Mouse (Mus musculus) layer of hippocampus, adult 11-12 months (tissue): ENCODE results near the gene Adgrl3.

Experiments used
- DNase-seq: peaks from one replicate; pipeline ENCODE4 v3.0.0; 2022; ENCODE audit warnings: low spot score

Gene Adgrl3

DNA sequence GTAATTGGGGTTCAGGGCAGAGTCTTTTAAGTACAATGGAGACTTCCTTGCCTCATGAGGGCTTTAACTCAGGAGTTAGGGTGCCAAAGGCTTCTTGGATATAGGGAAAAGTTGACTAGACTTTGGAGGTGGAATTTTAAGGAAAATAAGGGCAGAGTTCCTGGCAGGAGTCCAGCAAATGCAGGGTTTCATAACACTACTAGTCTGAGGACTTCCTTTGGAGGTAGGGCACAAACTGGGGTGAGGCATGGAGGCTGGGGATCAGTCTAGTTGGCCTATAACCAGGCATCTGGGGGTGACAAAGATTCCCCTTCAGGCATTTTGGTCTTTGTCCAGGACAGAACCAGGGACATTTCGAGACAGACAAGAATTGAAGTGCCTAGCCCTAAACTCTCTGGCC, 546.6 kb downstream of the Adgrl3 start:
- DNase-seq = no peak

GRCm38 (mm10) chr5:81568743-81569142, 548.8 kb downstream of the Adgrl3 start:
- DNase-seq = no peak

DNA sequence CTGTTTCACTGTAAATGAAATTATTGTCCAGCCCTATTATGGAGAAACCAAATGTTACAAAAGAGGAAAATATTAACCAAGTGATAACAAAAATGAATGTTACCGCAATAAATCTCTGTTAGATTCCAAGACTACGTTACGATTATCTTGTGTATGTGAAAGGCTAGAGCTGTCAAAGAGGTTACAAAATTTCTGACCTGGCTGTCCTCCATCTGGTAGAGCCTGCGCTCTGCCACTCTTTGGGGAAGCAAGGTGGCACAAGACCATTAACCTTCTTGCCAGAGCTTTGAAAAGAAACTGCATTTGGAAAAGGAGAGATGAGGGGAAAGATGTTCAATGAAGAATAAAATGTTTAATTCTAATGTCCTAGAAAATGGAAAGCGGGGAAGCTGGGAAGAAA, 562.9 kb downstream of the Adgrl3 start:
- DNase-seq = no peak

GRCm38 (mm10) chr5:81583425-81583824, 563.5 kb downstream of the Adgrl3 start:
- DNase-seq = no peak

DNA sequence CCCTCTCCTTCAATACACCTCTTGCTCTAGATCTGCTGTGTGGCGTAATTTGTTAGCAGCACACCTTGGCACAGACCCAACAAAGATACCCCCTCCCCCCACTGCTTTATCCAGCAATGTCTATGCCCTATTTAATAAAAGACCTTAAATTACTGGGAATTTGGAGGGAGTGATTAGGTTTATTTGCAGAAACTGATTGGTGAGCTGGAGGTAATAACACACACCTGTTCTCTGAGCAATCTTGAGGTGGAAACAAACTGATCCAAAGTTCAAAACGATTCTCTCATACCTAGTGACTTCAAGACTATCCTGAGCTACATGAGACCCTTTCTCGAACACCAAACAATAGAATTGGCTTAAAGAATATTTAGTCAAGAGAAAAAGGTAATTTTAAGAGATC, 565.0 kb downstream of the Adgrl3 start:
- DNase-seq = no peak

- DNase-seq = no peak
These were observed 570.2 kb downstream of the Adgrl3 start for GRCm38 (mm10) chr5:81590005-81590694.

DNA sequence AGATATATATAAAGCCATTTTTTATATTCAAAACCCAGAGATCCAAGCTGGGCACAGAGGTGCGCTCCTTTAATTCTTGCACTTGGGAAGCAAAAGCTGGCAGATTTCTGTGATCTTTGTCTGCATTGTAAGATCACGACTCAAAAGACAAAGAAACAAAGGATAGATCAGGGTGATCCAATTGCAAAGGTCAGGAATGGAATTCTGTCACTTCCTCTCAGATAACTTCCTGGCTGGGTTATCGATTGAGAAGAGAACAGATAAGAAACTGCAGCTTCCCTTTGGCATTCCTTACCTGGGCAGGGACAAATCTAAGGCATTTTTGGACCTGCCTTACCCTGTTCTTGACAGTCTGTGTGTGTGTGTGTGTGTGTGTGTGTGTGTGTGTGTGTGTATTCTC, 571.5 kb downstream of the Adgrl3 start:
- DNase-seq = no peak

GRCm38 (mm10) chr5:81593396-81593995, 573.6 kb downstream of the Adgrl3 start:
- no peak for DNase-seq

DNA sequence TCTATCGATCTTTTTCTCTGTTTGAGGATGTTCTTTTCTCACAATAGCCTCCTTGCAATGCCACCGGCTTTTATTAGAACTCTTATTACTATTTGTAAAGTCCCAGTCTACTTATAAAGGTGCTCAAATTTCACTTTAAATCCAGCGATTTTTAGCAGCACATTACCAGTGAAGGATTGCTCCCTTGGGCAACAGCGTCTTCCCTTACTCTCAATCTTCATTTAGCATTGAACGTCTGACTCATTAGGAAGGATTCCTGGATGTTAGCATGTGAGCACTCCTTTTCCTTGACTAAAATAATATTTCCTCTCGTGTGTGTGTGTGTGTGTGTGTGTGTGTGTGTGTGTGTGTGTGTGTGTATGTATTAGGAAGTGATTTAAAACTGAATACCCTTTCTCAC, 578.1 kb downstream of the Adgrl3 start:
- no peak for DNase-seq

DNA sequence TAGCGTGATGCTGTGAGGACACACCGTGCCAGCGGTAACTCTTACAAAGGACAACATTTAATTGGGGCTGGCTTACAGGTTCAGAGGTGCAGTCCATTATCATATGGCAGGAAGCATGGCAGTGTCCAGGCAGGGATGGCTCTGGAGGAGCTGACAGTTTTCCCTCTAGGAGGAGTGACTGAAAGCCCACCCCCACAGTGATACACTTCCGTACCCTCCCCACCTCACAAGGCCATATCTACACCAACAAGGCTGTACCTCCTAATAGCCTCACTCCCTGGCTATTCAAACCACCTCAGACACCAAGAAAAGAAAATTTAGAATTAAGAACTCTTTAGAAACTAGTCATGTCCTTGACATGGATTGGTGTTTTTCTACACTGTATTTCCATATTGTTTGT, 583.0 kb downstream of the Adgrl3 start:
- no peak for DNase-seq

DNA sequence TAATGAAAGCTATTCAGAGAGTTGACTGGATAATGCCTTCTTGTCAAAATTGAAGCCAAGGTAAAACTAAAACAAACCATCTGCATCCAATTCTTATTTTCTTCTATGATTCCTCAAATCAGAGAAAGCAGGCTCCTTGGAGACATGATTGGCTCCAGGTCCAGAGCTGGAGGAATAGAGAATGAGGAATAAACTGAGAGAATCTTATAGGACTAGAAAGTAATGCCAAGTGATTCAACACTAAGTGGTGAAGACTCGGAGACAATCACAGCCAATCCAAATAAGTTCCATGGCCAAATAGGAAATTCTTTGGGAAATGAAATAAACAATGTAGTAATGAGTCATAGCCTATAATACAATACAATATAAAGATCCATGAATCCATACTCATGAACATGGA, 585.7 kb downstream of the Adgrl3 start:
- DNase-seq = no peak

DNA sequence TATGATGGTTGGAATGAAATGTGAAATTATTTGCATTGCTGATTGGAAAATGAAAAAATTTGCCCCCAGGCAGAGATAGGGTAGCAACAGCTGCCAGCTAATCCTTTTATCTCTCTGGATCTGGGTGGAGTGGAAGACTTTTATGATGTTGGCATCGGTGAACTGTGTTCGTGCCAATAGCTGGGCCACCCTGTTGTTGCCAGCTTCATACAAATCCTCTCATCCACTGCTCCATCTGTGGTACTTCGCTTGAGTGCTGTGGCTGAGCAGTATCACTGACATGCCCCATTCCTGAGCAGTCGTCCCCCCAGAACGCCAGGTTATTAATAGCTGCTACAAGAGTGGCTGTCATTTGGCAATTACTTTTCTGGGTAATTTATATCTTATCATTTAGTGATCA, 590.3 kb downstream of the Adgrl3 start:
- DNase-seq = peak; percentile 18

GRCm38 (mm10) chr5:81614674-81615073, 594.7 kb downstream of the Adgrl3 start:
- no peak for DNase-seq

DNA sequence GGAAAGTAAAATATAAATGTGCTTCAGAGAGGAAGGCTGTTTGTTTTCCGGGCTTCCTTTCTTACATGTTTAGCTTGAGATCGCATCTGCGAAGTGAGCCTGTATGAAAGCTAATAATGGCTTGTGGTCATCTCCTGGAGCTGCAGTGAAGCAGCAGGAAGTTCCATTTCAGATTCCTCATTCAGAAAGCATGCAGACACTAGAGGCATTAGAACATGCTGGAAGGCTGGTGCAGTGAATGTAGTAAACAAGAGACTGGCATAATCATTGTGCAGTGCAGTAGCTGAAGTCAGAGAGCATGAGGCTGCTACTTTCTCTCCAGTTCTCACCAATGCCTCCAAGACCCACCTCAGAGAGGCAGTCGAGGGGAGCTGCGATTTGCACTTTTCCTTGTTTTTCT, 601.2 kb downstream of the Adgrl3 start:
- DNase-seq = no peak

- DNase-seq = no peak
These were observed 601.8 kb downstream of the Adgrl3 start for GRCm38 (mm10) chr5:81621715-81622114.

- no peak for DNase-seq
These were observed 603.9 kb downstream of the Adgrl3 start for GRCm38 (mm10) chr5:81623846-81624245.

- no peak for DNase-seq
These were observed 616.2 kb downstream of the Adgrl3 start for GRCm38 (mm10) chr5:81636169-81636568.

- DNase-seq = no peak
These were observed 618.5 kb downstream of the Adgrl3 start for GRCm38 (mm10) chr5:81638422-81638821.

GRCm38 (mm10) chr5:81640118-81640517, 620.2 kb downstream of the Adgrl3 start:
- peak; percentile 16 for DNase-seq

DNA sequence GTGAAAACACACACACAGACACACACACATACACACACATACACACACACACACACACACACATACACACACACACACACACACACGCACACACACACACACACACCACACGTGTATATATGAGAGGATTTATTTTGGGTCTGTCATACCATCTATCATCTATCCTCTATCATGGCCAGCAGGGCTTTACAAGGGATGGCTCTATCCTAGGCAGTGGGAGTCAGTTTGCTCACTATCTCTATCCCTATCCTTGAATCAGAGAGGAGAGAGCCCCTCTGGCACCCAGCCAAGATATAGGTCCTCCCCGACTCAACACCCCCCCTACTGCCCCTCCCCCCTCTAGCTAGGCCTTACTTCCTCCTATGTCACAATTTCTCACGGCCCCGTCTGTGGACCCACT, 625.6 kb downstream of the Adgrl3 start:
- no peak for DNase-seq

- DNase-seq = no peak
These were observed 634.0 kb downstream of the Adgrl3 start for GRCm38 (mm10) chr5:81653941-81654340.

- DNase-seq = no peak
These were observed 641.9 kb downstream of the Adgrl3 start for GRCm38 (mm10) chr5:81661611-81662390.

GRCm38 (mm10) chr5:81671025-81671424, 651.1 kb downstream of the Adgrl3 start:
- DNase-seq = no peak
